Mouse (Mus musculus) kidney, postnatal 36 days (tissue): ENCODE results near the gene Atp2b2.

ENCODE experiments used
- DNase-seq, 2 experiments: peaks; one replicate each; pipeline ENCODE4 v3.0.0; 2021 to 2022; ENCODE audit warnings: mixed read lengths in 2 of 2

Gene Atp2b2

DNA sequence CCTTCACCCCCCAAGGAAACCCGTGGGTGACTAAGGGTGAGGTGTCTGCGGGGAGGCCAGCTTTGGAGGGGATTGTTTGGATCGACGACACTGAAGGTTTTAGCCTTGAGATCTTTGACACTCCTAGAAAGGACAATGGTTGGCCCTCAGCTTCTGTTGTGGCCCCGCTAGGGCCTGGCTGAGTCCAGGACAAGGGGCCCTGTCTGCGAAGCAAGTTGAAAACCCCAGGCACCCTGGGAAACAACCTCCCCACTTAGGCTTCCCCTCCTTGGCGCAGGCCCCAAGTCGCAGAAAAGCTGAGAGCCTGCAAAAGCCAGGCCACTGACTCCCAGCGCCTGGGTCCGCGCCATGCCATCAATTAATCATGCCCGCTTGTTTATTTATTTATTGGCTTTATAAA is at the start of gene Atp2b2:
TSS of gene Atp2b2 (minus strand) at position 282 of the 400 bp plus-strand sequence.
- no peak for DNase-seq

DNA sequence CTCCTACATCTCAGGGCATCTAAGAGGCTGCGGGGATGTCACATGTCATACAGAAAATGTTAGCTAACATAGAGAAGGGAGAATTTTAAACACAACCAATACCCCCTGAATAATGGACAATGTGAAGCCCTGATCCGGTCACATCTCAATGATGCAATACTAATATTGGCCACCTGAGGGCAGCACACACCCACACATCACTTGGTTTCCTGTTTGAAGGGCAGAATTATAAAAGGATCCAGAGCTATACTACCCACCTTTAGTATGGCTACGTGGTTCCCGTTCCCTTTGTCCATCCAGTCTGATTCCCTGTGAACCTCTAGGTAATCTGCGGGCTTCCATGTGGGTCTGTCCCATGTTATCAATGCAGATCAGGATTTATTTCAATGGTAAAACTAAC is 47.2 kb upstream of the Atp2b2 start:
- peak; percentile 40 to 79 for DNase-seq

DNA sequence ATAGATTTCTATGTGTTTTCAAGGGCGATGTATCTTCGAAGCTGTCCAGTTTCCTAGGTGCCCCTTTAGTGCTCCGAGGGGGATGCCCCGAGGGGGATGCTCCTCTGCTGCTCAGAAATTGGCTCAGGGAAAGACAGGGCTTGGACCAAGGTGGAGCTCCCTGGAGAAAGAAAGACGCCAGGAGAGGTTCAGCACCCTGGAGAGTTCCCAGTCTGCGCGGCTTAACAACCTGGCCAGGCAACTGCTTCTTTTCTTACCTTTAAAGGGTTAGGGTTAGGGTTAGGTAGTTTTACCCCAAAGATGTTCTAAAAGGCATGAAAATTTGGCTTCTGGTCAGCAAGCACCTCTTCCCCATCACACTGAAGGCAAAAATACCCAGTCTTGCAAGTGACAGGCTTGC is 44.7 kb upstream of the Atp2b2 start:
- DNase-seq, result peak; percentile 19 to 73

GRCm38 (mm10) chr6:114078556-114078955 is 36.1 kb upstream of the Atp2b2 start:
- no peak for DNase-seq

GRCm38 (mm10) chr6:114076560-114076959 is 34.1 kb upstream of the Atp2b2 start:
- DNase-seq, result peak; percentile 7 to 34

- no peak for DNase-seq
Measured at GRCm38 (mm10) chr6:114076061-114076460, 33.6 kb upstream of the Atp2b2 start.

GRCm38 (mm10) chr6:114074929-114075328 is 32.5 kb upstream of the Atp2b2 start:
- no peak for DNase-seq

DNA sequence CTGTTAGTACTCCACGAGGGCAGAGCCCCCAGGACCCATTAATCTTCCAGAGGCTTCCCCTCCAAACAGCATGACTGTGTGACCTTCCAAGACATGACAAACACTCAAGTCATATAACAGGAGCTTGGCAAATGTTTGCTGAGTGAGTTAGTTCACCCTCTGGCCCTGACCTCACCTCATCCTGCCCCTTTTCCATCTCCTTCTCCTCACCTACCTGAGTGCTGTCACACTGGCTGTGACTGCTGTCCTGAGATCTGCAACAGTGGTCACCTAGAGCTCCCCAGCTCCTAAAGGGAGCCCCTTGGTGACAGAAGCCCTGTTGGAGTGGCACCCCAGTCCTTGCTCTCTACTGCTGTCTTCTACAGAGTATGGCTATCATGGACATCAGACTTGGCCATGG is 31.8 kb upstream of the Atp2b2 start:
- DNase-seq, result no peak

DNA sequence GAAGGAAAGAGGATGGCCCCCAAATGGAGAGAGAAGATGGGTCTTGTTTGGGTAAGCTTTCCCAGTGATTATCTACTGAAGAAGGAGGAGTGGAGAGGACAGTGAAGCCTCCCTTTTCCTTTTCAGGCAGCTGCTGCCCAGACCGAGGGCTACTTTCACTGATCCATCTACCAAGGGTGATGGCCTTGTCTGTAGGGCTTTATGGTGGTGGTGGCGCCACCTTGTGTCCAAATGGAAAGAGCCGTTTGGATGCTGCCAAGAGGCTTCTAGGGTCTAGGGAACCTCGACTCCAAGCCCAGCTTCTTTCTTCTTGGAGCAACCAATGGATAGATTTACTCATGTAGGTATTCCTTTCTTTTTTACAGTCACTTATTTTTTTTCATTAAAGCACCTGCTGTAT is 29.2 kb upstream of the Atp2b2 start:
- DNase-seq, result peak; percentile 30 to 78

DNA sequence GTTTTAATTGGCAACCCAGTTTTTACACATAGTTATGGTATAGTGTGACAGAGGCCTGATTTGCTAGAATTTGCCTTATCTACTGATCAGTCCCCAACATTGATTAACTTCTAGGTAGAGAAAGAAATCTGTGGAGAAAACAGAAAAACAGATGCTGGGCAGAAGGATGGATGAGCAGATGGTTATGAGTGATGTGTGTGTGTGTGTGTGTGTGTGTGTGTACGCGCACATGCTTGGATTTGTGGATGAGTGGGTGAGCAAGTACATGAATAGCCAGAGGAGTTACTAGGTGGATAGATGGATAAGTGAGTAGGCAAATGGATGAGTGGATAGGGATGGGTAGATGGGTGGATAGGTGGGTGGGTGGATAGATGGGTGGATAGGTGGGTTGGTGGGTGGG is 20.7 kb upstream of the Atp2b2 start:
- DNase-seq, result no peak

GRCm38 (mm10) chr6:114062688-114063087 is 20.3 kb upstream of the Atp2b2 start:
- DNase-seq, result no peak

- no peak for DNase-seq
Measured at GRCm38 (mm10) chr6:114059206-114059605, 16.8 kb upstream of the Atp2b2 start.

DNA sequence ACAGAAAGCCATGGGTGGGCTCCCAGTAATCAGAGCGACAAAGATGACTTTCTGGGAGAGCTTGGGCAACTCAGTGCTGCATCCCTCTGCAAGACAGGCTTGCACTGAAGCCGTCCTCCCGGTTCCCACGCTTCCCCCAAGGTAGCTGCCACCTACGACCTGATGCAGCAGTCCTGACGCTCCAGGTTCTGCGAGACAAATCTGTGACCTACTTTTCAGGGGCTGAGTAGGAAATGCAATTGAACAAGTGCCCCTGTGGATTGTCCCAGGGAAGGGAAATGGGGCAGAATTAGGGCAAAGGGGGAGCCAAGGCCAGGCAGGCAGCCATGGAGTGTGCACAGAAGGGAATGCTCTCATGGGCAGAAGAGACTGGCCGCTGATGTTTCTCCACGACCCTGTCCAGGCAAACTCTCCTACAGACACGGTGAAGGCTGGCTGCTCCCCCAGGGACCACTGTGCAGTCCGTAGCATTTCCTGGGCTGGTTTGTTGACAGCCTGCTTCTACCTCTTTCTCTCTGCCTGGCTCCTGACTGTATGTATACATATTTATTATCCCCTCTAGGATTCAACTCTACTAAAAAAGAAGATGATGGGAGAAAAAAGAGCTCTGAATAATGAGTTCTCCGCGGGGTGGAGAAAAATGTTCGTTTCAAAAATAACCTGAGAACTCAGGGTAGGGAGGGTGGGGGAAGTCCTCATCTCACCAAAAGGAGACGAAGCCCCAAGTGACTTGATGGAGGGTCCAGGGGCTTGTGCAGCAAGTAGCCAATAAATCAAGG is 15.8 kb upstream of the Atp2b2 start:
- no peak for DNase-seq

GRCm38 (mm10) chr6:114055311-114055710 is 12.9 kb upstream of the Atp2b2 start:
- DNase-seq, result no peak

DNA sequence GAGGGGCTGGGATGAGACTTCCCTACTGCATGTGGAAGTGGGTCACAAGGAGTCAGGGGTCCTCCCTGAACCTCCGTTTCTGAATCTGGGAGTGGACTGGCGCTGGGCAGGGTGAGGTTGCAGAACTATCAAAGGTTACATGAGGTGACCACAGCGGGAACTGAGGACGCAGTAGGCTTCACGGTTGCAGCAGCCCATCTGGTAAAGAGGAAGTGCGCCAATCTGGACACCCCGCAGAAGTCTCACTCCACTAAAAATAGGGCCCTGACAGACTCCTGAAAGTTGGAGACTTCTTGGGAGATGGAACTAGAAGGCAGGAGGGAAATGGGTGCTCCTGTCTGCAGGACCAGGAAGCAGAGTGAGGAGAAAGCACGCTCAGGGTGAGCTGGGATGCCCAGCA is 2.5 kb upstream of the Atp2b2 start:
- DNase-seq, result no peak

DNA sequence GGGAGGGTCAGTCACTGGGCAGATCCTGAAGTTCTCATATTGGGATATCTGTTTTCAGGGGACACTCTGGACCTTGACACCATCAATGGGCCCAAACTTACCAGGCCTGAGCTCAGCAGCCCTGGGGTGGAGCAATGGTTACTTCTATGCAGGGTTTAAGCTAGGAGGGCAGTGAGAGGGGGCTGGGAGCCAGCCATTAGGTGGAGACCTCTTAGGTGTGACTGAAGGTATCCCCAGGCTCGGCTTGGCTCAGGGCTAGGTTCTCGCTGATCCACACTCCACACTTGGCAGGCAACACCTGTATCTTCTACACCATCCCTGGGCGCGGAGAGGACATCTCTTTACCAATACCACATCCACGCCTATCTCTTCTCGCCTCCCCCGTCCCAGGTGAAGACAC is 423 bp upstream of the Atp2b2 start:
- DNase-seq, result no peak

GRCm38 (mm10) chr6:114041911-114042284 is 515 bp downstream of the Atp2b2 start:
- DNase-seq, result peak in 1 of 2 experiments; percentile 8

DNA sequence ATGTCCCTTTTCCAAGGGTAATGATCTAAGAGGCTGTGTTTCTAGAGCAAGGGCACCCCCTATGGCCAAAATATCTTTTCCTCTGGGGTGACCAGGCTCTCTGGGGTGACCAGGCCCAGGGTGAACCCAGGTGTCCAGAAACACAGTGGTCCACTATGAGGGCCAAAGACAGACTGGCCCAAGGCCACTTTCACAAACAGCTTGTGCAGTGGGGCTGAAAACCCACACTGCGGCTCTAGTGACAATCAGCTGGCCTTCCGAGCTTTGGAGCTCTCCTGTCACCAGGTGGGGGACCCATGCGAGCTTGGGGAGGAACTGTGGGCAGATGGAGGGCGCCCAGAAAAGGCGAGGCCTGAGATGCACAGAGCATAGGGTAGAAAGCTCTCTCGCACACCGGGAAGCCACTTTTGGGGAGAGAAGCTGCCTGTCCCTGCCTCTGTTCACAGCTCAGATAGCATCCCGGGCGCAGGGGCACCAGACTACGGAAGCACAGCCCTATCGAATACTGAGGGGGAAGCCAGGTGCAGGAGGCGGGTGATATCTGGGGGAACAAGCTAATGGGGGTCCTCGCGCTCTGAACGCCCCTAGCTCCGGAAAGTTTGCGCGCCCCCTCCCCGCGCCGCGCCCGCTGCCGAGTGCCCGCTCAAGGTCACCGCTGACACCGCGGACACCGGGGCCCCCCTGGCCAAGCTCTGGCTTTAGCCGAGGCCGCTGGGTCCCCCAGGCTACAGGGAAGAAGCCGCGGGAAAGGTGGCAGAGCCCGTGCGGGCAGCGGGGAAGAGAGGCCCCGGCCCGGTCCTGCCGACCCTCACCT is 1.1 kb downstream of the Atp2b2 start:
- DNase-seq, result peak; percentile 33 to 46

DNA sequence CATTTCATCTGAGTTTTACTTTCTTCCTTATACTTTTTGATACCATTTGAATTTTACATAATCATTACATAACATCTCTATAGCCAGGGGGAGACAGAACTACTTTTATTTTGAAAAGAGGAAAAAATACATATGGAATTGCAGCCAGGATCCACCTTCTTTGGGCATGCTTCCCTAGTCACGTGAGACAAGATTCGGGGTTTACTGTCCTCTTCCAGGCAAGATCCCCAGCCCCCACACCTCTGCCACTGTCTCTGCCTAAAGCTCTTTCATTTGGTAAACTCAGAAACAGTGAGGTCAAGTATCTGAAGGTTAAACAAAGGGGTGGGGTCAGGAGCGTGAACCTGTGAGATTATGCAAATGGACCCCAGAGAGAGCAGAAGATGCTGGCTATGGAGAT is 6.7 kb downstream of the Atp2b2 start:
- no peak for DNase-seq

DNA sequence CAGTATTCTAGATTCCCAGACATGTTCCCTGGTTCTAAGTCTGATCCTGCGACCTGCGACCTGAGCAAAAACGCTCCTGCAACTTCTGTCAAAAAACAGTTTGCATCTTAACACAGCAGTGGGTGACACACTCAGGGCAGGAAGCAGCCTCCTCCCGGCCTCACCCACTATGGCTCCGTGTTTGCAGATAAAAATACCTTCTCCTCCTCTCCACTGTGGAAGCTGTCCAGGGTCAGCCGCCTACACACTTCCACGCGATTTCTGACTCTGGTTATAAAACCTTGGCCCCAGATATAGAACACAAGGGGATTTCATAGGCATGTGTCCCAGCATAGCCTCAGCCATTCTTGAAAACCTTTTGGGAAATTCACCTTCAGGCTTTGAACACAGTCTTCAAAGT is 9.6 kb downstream of the Atp2b2 start:
- DNase-seq, result no peak

GRCm38 (mm10) chr6:114023794-114024193 is 18.6 kb downstream of the Atp2b2 start:
- DNase-seq, result no peak

DNA sequence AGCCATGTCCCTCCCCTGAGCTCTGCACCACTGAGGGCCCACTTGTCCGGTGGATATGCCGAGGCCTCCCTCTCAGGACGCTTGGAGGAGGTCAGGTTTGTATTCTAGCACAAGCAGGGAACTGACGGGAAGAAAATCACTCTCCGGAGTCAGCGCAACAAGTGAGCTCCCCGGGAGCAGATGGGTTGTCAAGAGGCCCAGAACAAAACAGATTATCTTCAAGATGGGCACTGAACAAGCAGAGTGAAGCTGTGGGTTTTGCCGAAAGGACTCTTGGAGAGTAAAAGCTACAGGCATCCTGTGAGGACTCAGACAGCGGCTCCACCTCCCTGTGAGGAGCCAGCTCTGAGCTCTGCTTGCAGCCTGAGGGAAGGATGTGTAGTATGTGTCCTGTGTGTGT is 20.3 kb downstream of the Atp2b2 start:
- no peak for DNase-seq

DNA sequence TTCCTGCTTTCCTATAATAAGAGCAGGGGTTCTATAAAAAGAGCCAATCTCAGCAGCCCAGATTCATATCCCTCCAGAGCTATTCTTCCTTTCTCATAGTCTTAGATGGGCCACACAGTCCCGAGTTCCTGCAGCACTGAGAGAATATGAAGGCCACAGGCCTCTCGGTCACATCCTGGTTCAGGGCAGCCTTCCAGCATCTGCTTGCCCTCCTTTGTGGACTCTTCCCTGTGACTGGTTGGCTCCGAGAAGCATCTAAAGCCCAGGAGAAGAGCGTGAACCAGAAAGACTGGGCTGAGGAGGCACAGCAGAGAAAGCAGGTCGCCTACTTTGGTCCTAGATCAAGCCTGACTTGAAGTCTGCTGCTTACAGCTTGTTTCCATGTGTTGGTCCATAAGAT is 28.6 kb downstream of the Atp2b2 start:
- DNase-seq, result peak; percentile 14 to 36

GRCm38 (mm10) chr6:114012834-114013233 is 29.6 kb downstream of the Atp2b2 start:
- DNase-seq, result peak; percentile 88 to 90
